Mouse (Mus musculus) cerebellum, adult 11 months (tissue): Measurements from ENCODE around the gene Cntn5.

Experiments
- DNase-seq: peaks from one replicate; pipeline ENCODE4 v3.0.0; 2022

Cntn5 gene

DNA sequence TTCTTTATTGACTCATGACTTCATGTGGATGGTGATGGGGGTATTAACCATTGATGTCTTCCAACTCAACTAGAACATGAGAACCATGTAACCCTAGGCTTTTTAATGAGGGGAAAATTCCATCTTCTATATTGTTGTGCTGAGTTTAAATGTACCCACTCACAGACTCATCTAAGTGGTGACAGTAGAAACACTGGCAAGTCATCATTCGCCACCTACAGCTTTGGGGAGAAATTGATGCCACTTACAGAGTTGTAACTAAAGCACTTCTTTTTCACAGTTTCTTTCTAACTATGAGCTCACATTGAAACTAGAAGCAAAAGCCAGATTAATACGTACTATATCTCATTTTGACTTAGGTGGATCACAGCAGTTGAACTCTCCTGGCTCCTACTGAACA lies 514.7 kb downstream of the Cntn5 start:
- DNase-seq = no peak

GRCm38 (mm10) chr9:10384455-10384854 lies 520.1 kb downstream of the Cntn5 start:
- DNase-seq = no peak

DNA sequence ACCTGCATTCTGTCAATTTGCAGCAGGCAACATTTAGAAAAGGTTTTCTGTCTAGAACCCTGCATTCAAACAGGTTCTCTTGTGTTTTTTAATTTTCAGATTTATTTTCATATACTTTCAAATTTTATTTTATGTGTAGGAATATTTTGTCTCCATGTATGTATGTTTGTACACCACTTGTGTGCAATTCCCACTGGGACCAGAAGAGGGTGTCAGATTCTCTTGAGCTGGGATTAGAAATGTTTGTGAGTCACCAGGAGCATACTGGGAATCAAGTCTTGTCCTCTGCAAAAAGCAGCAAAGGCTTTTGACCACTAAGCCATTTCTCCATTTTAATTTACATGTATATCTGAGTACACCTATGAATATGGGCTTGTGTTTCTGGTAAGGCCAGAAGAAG lies 521.4 kb downstream of the Cntn5 start:
- DNase-seq = no peak

- no peak for DNase-seq
Measured at GRCm38 (mm10) chr9:10381701-10382100, 522.9 kb downstream of the Cntn5 start.

DNA sequence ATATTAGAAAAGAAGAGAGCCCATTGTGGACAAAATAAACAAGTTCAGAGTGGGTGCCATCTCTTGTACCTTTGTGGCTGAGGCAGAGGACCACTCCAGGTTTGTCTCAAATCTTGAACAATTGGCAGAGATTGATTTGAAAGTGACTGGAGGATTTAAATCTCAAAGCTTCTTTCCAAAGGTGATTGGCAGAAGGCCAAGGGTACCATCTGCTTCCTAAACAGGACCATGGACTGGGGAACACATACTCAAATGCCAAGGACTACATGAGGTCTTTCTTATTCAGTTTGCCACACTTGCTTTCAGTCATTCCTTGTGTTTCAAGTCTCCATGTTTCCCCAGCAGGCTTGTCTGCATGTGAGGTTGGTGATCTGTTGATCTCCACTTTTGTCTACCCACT lies 528.3 kb downstream of the Cntn5 start:
- no peak for DNase-seq

- no peak for DNase-seq
Measured at GRCm38 (mm10) chr9:10368971-10369370, 535.6 kb downstream of the Cntn5 start.

DNA sequence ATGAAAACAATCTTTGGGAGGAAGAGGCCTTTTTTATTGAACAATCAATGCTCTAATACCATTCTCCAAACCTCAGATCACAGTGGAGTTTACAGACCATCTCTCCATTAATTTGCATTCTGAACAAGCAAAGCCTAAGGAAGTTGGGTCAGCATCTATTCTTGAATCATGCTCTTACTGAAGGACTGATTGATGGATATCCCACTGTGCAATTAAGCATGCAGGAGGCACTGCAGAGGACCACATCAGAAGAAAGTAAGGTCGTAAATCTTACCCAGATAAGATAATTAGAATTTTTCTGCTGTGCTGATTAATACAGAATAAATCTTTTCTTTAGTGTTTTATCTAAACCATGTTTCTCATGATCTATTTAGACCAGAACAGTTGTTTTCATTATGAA lies 536.2 kb downstream of the Cntn5 start:
- DNase-seq = no peak

DNA sequence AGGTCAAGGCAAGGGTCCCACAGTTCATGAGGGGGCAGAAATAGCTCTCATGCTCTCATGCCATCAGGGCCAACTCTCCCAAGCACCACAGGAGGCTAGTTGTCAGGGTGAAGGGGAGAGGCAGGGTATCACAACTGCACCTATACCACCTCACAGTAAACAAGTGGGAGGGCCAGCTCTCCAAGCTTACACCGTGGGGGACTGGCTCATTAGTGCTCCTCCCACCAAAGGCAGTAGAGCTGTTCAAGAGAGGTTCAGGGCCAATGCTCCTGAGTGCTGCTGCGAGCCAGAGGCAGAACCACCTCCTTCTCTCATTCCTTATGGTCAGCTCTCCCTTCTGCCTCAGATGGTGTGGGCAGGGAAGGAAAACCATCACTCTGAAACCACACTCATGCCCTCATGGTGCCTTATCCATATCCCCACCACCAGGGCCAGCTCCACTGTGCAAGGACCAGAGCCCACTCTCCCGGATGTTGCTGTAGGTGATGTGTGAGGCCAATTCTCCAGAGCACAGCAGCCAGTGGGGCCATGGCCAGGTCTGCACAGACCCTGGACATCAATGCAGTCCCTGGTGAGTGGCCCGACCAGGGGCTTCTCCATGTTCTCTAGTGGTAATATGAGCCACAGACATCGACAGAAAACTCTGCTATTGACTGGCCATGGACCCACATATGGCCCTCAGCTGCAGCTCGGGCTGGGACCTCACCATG lies 538.2 kb downstream of the Cntn5 start:
- no peak for DNase-seq

GRCm38 (mm10) chr9:10350909-10351655 lies 553.5 kb downstream of the Cntn5 start:
- no peak for DNase-seq

GRCm38 (mm10) chr9:10348741-10349140 lies 555.8 kb downstream of the Cntn5 start:
- no peak for DNase-seq

- DNase-seq = no peak
Measured at GRCm38 (mm10) chr9:10348222-10348621, 556.4 kb downstream of the Cntn5 start.

DNA sequence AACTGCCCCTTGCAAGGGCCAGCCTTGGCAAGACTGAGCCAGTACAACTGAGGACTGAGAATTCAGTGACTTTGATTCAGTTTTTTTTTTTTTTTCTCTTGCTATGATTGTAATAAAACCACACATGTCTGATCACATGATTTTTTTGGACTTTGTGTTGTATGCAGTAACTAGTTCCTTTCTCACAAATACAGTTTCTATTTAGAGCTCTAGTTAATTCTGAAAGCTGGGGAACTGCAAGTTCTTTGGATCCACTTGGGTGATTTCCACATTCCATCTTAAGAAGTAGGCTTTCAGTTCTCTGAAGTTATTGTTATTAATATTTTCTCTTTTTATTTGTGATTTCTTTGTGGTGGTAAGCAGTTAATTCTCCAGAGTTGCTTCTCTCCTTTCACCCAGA lies 563.8 kb downstream of the Cntn5 start:
- DNase-seq = no peak

GRCm38 (mm10) chr9:10339716-10340115 lies 564.9 kb downstream of the Cntn5 start:
- DNase-seq = no peak

GRCm38 (mm10) chr9:10324697-10325368 lies 579.7 kb downstream of the Cntn5 start:
- no peak for DNase-seq

DNA sequence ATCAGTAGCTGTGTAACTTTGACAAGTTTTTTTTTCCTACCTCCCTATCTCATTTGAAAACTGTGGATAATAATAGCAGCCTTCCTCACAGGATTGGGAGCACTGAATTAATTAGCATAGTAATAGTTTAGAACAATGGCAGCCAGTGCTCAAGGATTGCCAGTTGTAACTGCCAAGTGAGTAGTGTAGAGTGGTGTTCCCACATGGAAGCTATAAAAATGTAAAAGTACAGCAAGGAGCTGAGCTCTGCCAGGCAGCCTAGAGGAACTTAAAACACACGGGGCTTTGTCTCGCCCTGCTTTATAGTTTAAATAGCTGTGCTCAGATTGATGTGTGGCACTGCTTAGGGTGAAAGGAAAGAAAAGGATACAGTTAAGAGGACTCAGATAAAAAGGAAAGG lies 635.2 kb downstream of the Cntn5 start:
- no peak for DNase-seq

GRCm38 (mm10) chr9:10268836-10269235 lies 635.7 kb downstream of the Cntn5 start:
- DNase-seq = no peak

DNA sequence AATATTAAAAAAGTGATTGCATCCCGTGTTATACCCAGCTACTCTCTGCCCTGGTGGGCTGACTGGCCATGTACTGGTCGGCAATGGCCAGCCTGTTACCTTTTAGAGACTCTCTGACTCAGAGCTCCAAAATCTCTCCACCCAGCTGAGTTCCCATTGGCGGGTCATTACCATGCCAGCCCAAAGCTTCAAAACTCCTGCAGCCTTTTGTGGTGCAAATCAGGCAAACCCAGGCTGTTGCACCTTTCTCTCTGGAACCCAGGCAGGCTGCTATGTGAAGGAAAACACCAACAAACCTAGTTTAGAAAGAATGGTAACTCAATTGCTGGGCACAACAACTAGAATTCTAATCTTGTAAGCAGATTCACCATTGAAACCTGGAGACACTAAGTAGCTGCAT lies 639.0 kb downstream of the Cntn5 start:
- DNase-seq = no peak

DNA sequence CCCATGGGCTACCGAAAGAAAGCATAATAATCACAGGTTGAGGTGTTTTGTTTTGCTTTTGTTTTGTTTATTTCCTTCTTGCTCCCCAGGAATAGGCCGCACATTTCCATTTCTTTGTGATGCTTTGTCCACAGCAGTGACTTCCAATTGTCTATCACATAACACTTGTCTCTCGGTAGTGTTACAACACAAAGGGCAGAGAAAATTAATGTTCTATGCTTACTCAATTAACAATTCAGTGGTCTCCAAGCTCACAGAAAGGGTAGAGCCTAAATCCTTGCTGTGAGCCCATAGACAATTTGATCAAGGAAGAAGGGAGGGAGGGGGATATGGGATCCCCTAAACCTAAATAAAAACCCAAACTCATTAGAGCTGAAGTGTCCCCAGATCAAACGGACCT lies 671.2 kb downstream of the Cntn5 start:
- no peak for DNase-seq

- DNase-seq = no peak
Measured at GRCm38 (mm10) chr9:10232066-10232465, 672.5 kb downstream of the Cntn5 start.

- no peak for DNase-seq
Measured at GRCm38 (mm10) chr9:10230973-10231372, 673.6 kb downstream of the Cntn5 start.

DNA sequence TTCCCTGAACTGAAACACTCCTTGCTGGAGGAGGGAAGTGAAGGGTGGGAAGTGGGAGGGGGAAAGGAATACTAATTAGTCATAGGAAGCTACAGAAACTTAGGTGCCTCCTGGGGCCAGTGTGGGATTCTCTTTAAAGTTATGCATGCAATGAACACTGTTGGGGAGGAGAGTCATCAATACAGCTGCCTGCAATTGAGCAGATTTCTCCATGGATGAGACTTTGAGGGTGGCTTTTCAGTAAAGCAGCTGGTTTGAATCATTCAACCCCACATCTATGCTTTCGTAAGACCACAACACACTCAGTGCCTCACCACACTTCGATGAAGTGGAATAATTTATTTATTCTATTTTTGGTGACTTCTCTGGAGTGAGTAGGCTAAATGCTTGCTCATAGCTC lies 674.9 kb downstream of the Cntn5 start:
- DNase-seq = no peak

GRCm38 (mm10) chr9:10226013-10226412 lies 678.6 kb downstream of the Cntn5 start:
- peak; percentile 18 for DNase-seq

GRCm38 (mm10) chr9:10186063-10186462 lies 718.5 kb downstream of the Cntn5 start:
- no peak for DNase-seq

GRCm38 (mm10) chr9:10170526-10170925 lies 734.0 kb downstream of the Cntn5 start:
- DNase-seq = no peak
